Mouse (Mus musculus) CD4-positive, CD25-positive, alpha-beta regulatory T cell, adult 2 months (primary cell): Measurements from ENCODE around the gene Ilvbl.
"Not testable (repeated sequence)": the region's sequence is repeated elsewhere in the genome, so short reads cannot be mapped to it uniquely, and the experiment has no call there.

Experiments used
- DNase-seq: peaks from one replicate; pipeline ENCODE4 v3.0.0-alpha.2; 2012; ENCODE audit warnings: low read depth, low spot score

Gene Ilvbl

DNA sequence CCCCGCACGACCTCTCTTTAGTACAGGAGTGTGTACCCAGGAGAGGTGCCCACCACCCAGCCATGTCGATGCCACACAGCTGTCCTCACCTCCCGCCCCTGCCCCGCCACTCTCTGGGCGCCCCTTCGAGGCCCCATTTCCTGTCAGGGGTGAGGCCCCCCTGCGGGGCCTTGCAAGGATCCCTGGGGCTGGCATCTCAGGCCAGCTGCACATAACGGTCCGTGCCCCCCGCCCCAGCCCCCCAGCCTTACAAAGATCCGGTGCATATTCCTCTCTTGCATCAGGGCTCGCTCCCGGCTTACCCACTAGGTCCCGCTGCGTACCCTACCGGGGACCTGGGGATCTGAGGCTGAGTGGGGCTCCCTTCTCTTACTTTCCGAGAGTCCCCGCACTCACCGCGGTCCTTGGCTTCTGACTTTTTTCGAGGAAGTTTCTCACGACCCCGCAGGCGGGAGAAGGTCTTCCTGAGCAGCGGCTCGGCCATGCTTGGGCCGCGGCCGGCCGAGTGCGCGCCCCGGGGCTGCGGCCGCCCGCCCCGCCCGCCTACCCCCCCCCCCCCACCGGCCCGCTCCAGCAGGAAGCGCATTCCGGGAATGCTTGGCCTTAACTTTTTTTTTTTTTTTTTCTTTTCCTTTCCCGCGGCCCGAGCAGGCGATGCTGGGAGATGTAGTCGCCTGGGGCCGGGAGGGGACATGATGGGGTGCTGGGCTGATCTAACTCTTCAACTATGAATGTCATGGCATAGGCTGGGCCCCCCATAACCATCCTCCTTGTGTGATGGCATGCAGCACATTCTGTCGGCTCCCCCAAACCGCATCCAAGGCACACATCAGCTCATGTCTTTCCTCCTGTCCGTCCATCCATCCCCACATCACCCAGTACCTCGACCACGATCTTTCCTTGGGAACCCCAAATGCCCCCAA, 17.5 kb downstream of the Ilvbl start, which contains the start of gene Syde1:
Gene Syde1, minus strand, starts transcription at position 559 of the 923 bp plus-strand sequence.
- DNase-seq: peak; percentile 54

DNA sequence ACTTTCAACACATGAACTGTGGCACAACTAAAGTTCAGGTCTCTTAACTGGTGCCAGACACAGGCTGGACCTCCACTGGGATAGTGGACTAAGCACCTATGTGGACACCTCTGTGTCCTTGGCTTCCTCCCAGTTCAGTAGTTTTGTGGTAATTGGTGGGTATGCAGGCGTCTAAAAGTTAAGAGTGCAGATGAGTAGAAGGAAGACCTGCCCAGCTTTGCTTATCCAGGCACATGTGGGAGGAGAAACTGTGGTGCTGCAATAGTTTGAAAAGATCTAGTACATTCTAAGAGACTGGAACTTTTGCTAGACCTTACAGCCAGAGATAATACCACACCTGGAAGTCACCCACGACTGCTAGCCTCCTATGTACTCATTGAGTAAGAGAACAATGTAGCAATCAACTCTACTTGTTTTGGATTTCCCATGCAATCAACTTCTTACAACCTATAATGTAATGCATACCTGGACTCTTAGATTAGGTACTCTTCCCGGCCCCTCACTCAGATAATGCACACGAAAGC, 18.8 kb downstream of the Ilvbl start:
- DNase-seq: no peak

DNA sequence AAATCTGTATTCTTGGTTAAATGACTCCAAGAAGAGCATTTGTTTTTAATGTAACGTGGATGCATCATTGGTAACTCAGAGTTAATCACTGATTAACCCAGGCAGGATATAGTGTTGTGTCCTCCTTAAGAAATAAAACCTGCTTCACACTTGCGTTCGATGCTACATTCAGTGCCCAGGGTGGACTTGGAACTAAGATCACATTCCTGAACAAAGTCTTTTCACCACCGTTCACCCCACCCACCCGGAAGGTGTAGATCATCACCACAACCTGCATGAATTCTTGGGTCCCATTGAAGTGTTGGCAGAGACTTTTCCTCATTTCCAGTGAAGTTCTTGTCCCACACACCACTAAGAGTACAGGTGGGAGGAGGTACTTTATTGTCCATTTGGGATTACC, 19.6 kb downstream of the Ilvbl start:
- no peak for DNase-seq

DNA sequence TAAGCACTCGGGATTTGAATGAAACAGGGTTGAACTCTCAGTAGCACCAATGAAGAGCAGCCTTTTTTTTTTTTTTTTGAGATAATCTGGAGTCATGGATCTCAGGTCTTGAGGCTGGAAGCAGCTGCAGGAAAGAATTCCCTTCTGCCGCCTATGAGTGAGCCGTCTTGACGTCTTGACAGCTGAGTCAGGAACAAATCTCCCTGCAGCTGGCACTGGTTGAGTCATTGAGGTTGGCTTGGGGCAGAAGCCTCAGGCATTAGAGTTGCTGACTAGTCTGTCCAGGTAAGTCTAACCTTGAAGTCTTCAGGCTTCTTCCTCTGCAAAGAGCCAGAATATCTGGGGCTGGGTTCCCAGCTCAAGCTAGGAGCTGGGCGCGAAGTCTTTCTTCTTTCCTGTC, 20.0 kb downstream of the Ilvbl start:
- peak; percentile 42 for DNase-seq

DNA sequence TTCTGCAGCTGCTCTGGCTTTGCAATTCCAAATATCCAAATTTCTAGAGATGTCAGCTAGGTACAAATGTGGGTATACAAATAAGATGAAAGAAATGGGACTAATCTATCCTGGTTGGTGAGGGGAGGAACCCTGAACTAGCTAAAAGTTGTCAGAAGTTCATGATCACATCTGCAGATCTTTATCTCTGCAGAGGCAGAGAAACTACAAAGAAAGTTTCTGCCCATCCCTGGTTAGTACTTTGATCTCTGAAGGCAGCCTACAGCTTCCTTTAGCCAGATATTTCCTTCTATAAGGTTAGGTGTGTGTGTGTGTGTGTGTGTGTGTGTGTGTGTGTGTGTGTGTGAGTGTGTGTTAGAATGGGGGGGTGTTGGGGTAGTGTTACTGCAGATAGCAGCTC, 20.4 kb downstream of the Ilvbl start:
- peak; percentile 72 for DNase-seq

DNA sequence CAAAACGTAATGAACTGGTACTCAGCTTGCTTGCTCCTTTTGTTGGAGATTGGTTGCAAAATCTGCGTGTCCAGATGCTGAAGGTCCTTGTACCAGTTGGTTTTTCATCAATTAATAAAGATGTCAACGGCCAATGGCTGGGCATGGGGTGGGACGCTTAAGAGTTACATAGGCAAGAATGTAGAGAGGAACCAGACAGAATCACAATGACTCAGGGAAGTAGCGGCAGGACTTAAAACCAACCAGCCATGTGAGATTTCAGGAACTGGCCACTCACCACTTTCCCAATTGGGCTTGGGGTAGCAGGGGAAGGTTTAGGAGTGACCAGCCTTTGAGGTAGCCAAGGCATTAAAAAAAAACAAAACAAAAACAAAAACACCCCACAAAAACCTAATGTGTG, 25.7 kb downstream of the Ilvbl start:
- DNase-seq: no peak

DNA sequence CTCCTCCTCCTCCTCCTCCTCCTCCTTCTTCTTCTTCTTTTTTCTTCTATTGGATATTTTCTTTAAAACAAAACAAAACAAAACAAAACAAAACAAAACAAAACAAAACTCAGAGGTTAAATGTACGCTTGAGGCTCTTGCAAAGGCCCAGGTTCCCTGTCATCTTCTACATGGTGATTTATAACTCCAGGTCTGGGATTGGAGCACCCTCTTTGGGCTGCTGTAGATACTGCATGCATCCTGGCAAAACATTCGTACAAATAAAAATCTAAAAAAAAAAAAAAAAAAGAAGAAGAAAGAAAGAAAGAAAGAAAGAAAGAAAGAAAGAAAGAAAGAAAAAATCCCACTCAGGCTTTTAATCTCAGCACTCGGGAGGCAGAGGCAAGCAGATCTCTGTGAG, 30.9 kb downstream of the Ilvbl start:
- DNase-seq: peak; percentile 86

DNA sequence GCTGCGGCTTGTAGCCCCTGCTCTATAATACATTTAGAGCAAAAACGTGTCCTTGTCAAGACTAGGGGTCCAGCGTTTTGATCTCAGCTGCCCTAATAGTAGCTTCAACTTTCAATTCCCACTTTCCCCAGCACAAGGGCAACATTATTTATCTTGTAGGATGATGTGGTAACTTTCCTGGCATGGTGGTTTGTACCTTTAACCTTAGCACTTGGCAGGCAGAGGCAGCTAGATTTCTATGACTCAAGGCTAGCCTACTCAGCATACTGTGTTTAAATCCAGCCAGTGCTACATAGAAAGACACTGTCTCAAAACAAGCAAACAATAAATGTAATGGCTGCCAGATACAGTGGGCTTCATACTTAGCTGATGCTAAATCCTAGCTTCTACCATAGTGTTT, 33.5 kb downstream of the Ilvbl start:
- no peak for DNase-seq

DNA sequence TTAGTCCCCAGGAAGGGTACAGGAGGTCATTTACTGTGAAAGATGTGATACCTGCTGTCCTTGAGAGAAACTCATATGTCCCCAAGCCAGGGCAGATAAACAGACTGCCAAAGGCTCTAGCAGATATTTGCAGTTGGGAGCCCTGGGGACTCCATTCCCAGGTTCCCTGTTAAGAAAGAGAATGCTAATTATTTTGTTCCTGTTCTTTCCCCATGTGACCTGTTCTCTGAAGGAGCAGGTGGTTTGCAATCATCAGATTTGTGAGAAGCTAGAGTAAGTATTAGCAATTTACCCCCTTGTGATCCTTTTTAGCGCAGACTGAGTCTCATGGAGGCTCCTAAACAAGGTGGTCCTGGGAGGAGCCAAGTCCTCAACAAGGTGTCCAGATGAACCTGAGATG, 43.8 kb downstream of the Ilvbl start, which contains the start of gene Olfr1357:
Gene Olfr1357, minus strand, starts transcription at position 101 of the 400 bp plus-strand sequence.
- no peak for DNase-seq

DNA sequence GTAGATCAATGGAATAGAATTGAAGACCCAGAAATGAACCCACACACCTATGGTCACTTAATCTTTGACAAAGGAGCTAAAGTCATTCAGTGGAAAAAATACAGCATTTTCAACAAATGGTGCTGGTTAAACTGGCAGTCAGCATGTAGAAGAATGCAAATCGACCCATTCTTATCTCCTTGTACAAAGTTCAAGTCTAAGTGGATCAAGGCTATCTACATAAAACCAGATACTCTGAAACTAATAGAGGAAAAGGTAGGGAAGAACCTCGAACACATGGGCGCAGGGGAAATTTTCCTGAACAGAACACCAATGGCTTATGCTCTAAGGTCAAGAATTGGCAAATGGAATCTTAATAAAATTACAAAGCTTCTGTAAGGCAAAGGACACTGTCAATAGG, 49.0 kb downstream of the Ilvbl start:
- not testable (repeated sequence) for DNase-seq

DNA sequence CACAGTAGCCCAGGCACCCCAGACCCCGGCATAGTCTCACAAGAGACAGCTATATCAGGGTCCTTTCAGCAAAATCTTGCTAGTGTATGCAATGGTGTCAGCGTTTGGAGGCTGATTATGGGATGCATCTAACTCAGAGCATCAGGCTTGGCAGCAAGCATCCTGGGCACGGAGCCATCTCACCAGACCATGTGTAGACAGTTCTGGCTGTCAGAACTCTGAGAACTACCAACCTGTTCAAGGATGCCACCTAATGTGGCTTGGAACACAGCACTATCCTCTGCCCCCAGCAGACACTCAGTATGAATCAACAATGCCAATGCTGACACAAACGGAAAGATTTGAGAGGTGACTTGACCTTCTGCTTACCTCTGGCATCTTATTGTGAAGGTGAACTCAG, 56.0 kb downstream of the Ilvbl start:
- DNase-seq: no peak

DNA sequence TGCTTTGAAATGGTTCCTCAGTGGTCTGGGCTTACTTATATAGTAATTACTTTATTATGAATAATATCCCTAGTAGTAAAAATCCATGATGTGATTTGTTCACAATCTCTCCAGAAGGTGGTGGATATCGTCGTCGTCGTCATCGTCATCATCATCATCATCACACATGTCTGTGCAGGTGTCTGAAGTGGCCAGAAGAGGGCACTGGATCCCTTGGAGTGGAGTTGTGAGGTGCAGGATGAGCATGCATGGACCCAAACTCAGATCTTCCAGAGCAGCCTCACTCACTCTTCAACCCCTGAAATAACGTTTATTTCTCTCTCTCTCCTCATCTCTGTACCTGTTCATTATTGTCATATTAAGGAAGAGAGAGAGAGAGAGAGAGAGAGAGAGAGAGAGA, 58.2 kb downstream of the Ilvbl start:
- peak; percentile 40 for DNase-seq
